Mouse (Mus musculus) kidney, adult 8-10 months (tissue): ENCODE results near the gene Tex36.
A peak's percentile ranks its signal among the peaks of the same experiment; 100 is the strongest.

Experiments
- DNase-seq, 2 experiments: peaks; one replicate each; pipeline ENCODE4 v3.0.0; 2022

The Tex36 gene

GRCm38 (mm10) chr7:133583216-133583615 is 18.7 kb downstream of the Tex36 start:
- no peak for DNase-seq

- no peak for DNase-seq
Observed at GRCm38 (mm10) chr7:133580296-133580640, 21.7 kb downstream of the Tex36 start.

GRCm38 (mm10) chr7:133579491-133580295 is 22.3 kb downstream of the Tex36 start:
- DNase-seq: no peak

- no peak for DNase-seq
Observed at GRCm38 (mm10) chr7:133576825-133577224, 25.1 kb downstream of the Tex36 start.

- no peak for DNase-seq
Observed at GRCm38 (mm10) chr7:133576281-133576680, 25.7 kb downstream of the Tex36 start.

- DNase-seq: no peak
Observed at GRCm38 (mm10) chr7:133571927-133572326, 30.0 kb downstream of the Tex36 start.

GRCm38 (mm10) chr7:133569194-133569880 is 32.6 kb downstream of the Tex36 start:
- DNase-seq: peak; percentile 22 to 35

- no peak for DNase-seq
Observed at GRCm38 (mm10) chr7:133564600-133564999, 37.4 kb downstream of the Tex36 start.

- DNase-seq: no peak
Observed at GRCm38 (mm10) chr7:133563175-133563824, 38.7 kb downstream of the Tex36 start.

GRCm38 (mm10) chr7:133555786-133556492 is 46.0 kb downstream of the Tex36 start:
- DNase-seq: peak in 1 of 2 experiments; percentile 32

GRCm38 (mm10) chr7:133552306-133552991 is 49.5 kb downstream of the Tex36 start:
- DNase-seq: no peak

- DNase-seq: no peak
Observed at GRCm38 (mm10) chr7:133551000-133551399, 51.0 kb downstream of the Tex36 start.

GRCm38 (mm10) chr7:133548434-133548833 is 53.5 kb downstream of the Tex36 start:
- no peak for DNase-seq

- DNase-seq: peak in 1 of 2 experiments; percentile 21
Observed at GRCm38 (mm10) chr7:133545631-133546030, 56.3 kb downstream of the Tex36 start.

GRCm38 (mm10) chr7:133544966-133545365 is 57.0 kb downstream of the Tex36 start:
- no peak for DNase-seq

GRCm38 (mm10) chr7:133543131-133543530 is 58.8 kb downstream of the Tex36 start:
- no peak for DNase-seq

GRCm38 (mm10) chr7:133537366-133537765 is 64.6 kb downstream of the Tex36 start:
- peak; percentile 64 to 72 for DNase-seq
